Mouse (Mus musculus): ENCODE results near the gene Ntn1. TPM values are rescaled to one million over a fixed set of nuclear protein-coding genes. Genes with fewer than 3 reads are reported as not detected.

Ntn1 gene
- polyA plus RNA-seq, 1 experiment, result 23.7 TPM

- 98% methylated on average over 3 of the region's 3 CpGs for WGBS
- no peak for TF ChIP-seq CTCF (IDR thresholded peaks at IDR 0.05; ENCODE audit: extremely low read depth, insufficient read length, insufficient replicate concordance, low read depth, low read length)
- Histone ChIP-seq H3K4me1 (ENCODE audit: control insufficient read depth, insufficient read depth, insufficient read length, low read length) (0 out of 2 replicates have a peak, but pooled peaks cover 2% of the 10 kb centered on the region), H3K27me3 (ENCODE audit: control insufficient read depth, insufficient read depth, low read length) (no peaks in the 10 kb centered on the region), H3K27ac (ENCODE audit: insufficient read depth, low read depth, low read length) (no peak overlapping the region), H3K4me3 (ENCODE audit: low read depth, low read length) (no peak overlapping the region), H3K36me3 (ENCODE audit: control insufficient read depth, insufficient read depth, low read length) (no peaks in the 10 kb centered on the region)
Observed at GRCm38 (mm10) chr11:68185647-68186046, 215.0 kb downstream of the Ntn1 start.

- Histone ChIP-seq H3K36me3 (ENCODE audit: control insufficient read depth, insufficient read depth, low read length) (no peaks in the 10 kb centered on the region), H3K27me3 (ENCODE audit: control insufficient read depth, insufficient read depth, low read length) (no peaks in the 10 kb centered on the region), H3K27ac (ENCODE audit: insufficient read depth, low read depth, low read length) (no peak overlapping the region), H3K4me3 (ENCODE audit: low read depth, low read length) (no peak overlapping the region), H3K4me1 (ENCODE audit: control insufficient read depth, insufficient read depth, insufficient read length, low read length) (no peaks in the 10 kb centered on the region)
- 82% methylated on average over 7 of the region's 7 CpGs for WGBS
- TF ChIP-seq POLR2A (IDR thresholded peaks at IDR 0.05; ENCODE audit: low read depth, low read length), result no peak
- no peak for TF ChIP-seq CTCF (IDR thresholded peaks at IDR 0.05; ENCODE audit: extremely low read depth, insufficient read length, insufficient replicate concordance, low read depth, low read length)
Observed at GRCm38 (mm10) chr11:68177415-68177814, 223.2 kb downstream of the Ntn1 start.

GRCm38 (mm10) chr11:68176550-68176949 lies 224.1 kb downstream of the Ntn1 start:
- 49% methylated on average over 4 of the region's 4 CpGs for WGBS
- Histone ChIP-seq H3K36me3 (ENCODE audit: control insufficient read depth, insufficient read depth, low read length) (no peaks in the 10 kb centered on the region), H3K27ac (ENCODE audit: insufficient read depth, low read depth, low read length) (no peak overlapping the region), H3K27me3 (ENCODE audit: control insufficient read depth, insufficient read depth, low read length) (no peaks in the 10 kb centered on the region), H3K4me3 (ENCODE audit: low read depth, low read length) (no peak overlapping the region), H3K4me1 (ENCODE audit: control insufficient read depth, insufficient read depth, insufficient read length, low read length) (no peaks in the 10 kb centered on the region)
- TF ChIP-seq CTCF (IDR thresholded peaks at IDR 0.05; ENCODE audit: extremely low read depth, insufficient read length, insufficient replicate concordance, low read depth, low read length) (no peak), POLR2A (IDR thresholded peaks at IDR 0.05; ENCODE audit: low read depth, low read length) (no peak)

GRCm38 (mm10) chr11:68172648-68173045 lies 228.0 kb downstream of the Ntn1 start:
- Histone ChIP-seq H3K27ac (ENCODE audit: insufficient read depth, low read depth, low read length) (no peak overlapping the region), H3K27me3 (ENCODE audit: control insufficient read depth, insufficient read depth, low read length) (no peaks in the 10 kb centered on the region), H3K4me1 (ENCODE audit: control insufficient read depth, insufficient read depth, insufficient read length, low read length) (no peaks in the 10 kb centered on the region), H3K4me3 (ENCODE audit: low read depth, low read length) (no peak overlapping the region), H3K36me3 (ENCODE audit: control insufficient read depth, insufficient read depth, low read length) (no peaks in the 10 kb centered on the region)
- TF ChIP-seq CTCF (IDR thresholded peaks at IDR 0.05; ENCODE audit: extremely low read depth, insufficient read length, insufficient replicate concordance, low read depth, low read length) (no peak), POLR2A (IDR thresholded peaks at IDR 0.05; ENCODE audit: low read depth, low read length) (no peak)
- WGBS, result 57% methylated on average over 4 of the region's 4 CpGs

- no peak overlapping the region for H3K27ac ChIP-seq (ENCODE audit: insufficient read depth, low read depth, low read length)
- no peak overlapping the region for H3K4me3 ChIP-seq (ENCODE audit: low read depth, low read length)
- H3K27me3 ChIP-seq (ENCODE audit: control insufficient read depth, insufficient read depth, low read length), result no peaks in the 10 kb centered on the region
- H3K4me1 ChIP-seq (ENCODE audit: control insufficient read depth, insufficient read depth, insufficient read length, low read length), result no peaks in the 10 kb centered on the region
- TF ChIP-seq POLR2A (IDR thresholded peaks at IDR 0.05; ENCODE audit: low read depth, low read length), result no peak
- no peak for TF ChIP-seq CTCF (IDR thresholded peaks at IDR 0.05; ENCODE audit: extremely low read depth, insufficient read length, insufficient replicate concordance, low read depth, low read length)
- H3K36me3 ChIP-seq (ENCODE audit: control insufficient read depth, insufficient read depth, low read length), result no peaks in the 10 kb centered on the region
- 81% methylated on average over 7 of the region's 7 CpGs for WGBS
Observed at GRCm38 (mm10) chr11:68171973-68172647, 228.5 kb downstream of the Ntn1 start.

GRCm38 (mm10) chr11:68168427-68168826 lies 232.2 kb downstream of the Ntn1 start:
- no peak overlapping the region for H3K27ac ChIP-seq (ENCODE audit: insufficient read depth, low read depth, low read length)
- no peak overlapping the region for H3K4me3 ChIP-seq (ENCODE audit: low read depth, low read length)
- no peaks in the 10 kb centered on the region for H3K36me3 ChIP-seq (ENCODE audit: control insufficient read depth, insufficient read depth, low read length)
- 92% methylated on average over 4 of the region's 4 CpGs for WGBS
- no peaks in the 10 kb centered on the region for H3K4me1 ChIP-seq (ENCODE audit: control insufficient read depth, insufficient read depth, insufficient read length, low read length)
- no peaks in the 10 kb centered on the region for H3K27me3 ChIP-seq (ENCODE audit: control insufficient read depth, insufficient read depth, low read length)
- TF ChIP-seq CTCF (IDR thresholded peaks at IDR 0.05; ENCODE audit: extremely low read depth, insufficient read length, insufficient replicate concordance, low read depth, low read length) (no peak), POLR2A (IDR thresholded peaks at IDR 0.05; ENCODE audit: low read depth, low read length) (no peak)

- Histone ChIP-seq H3K27ac (ENCODE audit: insufficient read depth, low read depth, low read length) (no peak overlapping the region), H3K4me1 (ENCODE audit: control insufficient read depth, insufficient read depth, insufficient read length, low read length) (no peaks in the 10 kb centered on the region), H3K27me3 (ENCODE audit: control insufficient read depth, insufficient read depth, low read length) (no peaks in the 10 kb centered on the region), H3K36me3 (ENCODE audit: control insufficient read depth, insufficient read depth, low read length) (no peaks in the 10 kb centered on the region), H3K4me3 (ENCODE audit: low read depth, low read length) (no peak overlapping the region)
- WGBS, result 91% methylated on average over 5 of the region's 5 CpGs
- TF ChIP-seq POLR2A (IDR thresholded peaks at IDR 0.05; ENCODE audit: low read depth, low read length) (no peak), CTCF (IDR thresholded peaks at IDR 0.05; ENCODE audit: extremely low read depth, insufficient read length, insufficient replicate concordance, low read depth, low read length) (no peak)
Observed at GRCm38 (mm10) chr11:68164408-68164807, 236.2 kb downstream of the Ntn1 start.

All from small intestine, adult 2 months (tissue).